Mouse (Mus musculus): ENCODE measurements around the gene Gm16434.
"Not testable (repeated sequence)": the region's sequence is repeated elsewhere in the genome, so short reads cannot be mapped to it uniquely, and the experiment has no call there.

Gene Gm16434

GRCm38 (mm10) chr14:7194440-7194839 lies at the start of gene Gm16434:
Gene Gm16434 (minus strand): TSS chr14:7194540.
- DNase-seq (ENCODE audit: low spot score) = not testable (repeated sequence)

GRCm38 (mm10) chr14:7243498-7243897 lies 49.2 kb upstream of the Gm16434 start:
- not testable (repeated sequence) for DNase-seq (ENCODE audit: low spot score)

GRCm38 (mm10) chr14:7200070-7200469 lies 5.7 kb upstream of the Gm16434 start:
- peak; percentile 0 for DNase-seq (ENCODE audit: low spot score)

GRCm38 (mm10) chr14:7174483-7174971 lies 19.8 kb downstream of the Gm16434 start, which contains the start of gene Gm3512:
Gene Gm3512 (minus strand): TSS chr14:7174533.
- DNase-seq (ENCODE audit: low spot score) = not testable (repeated sequence)
